Mouse (Mus musculus) CH12.LX (cell line): ENCODE results near the gene Klhl33.

Source experiments
- BHLHE40 ChIP-seq: IDR thresholded peaks from 2 replicates; pipeline ENCODE4 v1.6.1; 2011; ENCODE audit warnings: mild to moderate bottlenecking, low read depth, low read length, improper control_type of control experiment
- CTCF ChIP-seq, 2 experiments: IDR thresholded peaks in 1 of 2; conservative IDR thresholded peaks in 1 of 2; 2 replicates each; pipeline ENCODE4 v1.5.1; 2011 to 2012; ENCODE audit warnings: low read depth in 2 of 2, low read length in 2 of 2, improper control_type of control experiment in 1 of 2, inconsistent platforms in 1 of 2, mild to moderate bottlenecking in 1 of 2, moderate library complexity in 1 of 2
- E2F4 ChIP-seq: IDR thresholded peaks from 2 replicates; pipeline ENCODE4 v1.6.1; 2011; ENCODE audit warnings: low read depth, low read length, improper control_type of control experiment; ENCODE audit not compliant: insufficient replicate concordance
- JUND ChIP-seq: conservative IDR thresholded peaks from 2 replicates; pipeline ENCODE4 v1.6.1; 2011; ENCODE audit warnings: low read depth, low read length, improper control_type of control experiment
- MAFK ChIP-seq: IDR thresholded peaks from 2 replicates; pipeline ENCODE4 v1.6.1; 2011; ENCODE audit warnings: low read length, improper control_type of control experiment; ENCODE audit not compliant: insufficient replicate concordance
- MAX ChIP-seq: IDR thresholded peaks from 2 replicates; pipeline ENCODE4 v1.6.1; 2011; ENCODE audit warnings: low read length, improper control_type of control experiment
- MAZ ChIP-seq: IDR thresholded peaks from 2 replicates; pipeline ENCODE4 v1.6.1; 2012; ENCODE audit warnings: low read depth, mild to moderate bottlenecking, inconsistent platforms, low read length, improper control_type of control experiment, moderate library complexity
- NELFE ChIP-seq: IDR thresholded peaks from 2 replicates; pipeline ENCODE4 v1.6.1; 2011; ENCODE audit warnings: low read depth, low read length, improper control_type of control experiment
- POLR2A ChIP-seq: IDR thresholded peaks from 2 replicates; pipeline ENCODE4 v1.6.1; 2011; ENCODE audit warnings: low read depth, mild to moderate bottlenecking, improper control_type of control experiment, low read length
- POLR2AphosphoS2 ChIP-seq: IDR thresholded peaks from 2 replicates; pipeline ENCODE4 v1.6.1; 2011; ENCODE audit warnings: low read depth, low read length, improper control_type of control experiment
- RAD21 ChIP-seq: IDR thresholded peaks from 2 replicates; pipeline ENCODE4 v1.6.1; 2011; ENCODE audit warnings: low read depth, mild to moderate bottlenecking, low read length, improper control_type of control experiment, moderate library complexity
- SIN3A ChIP-seq: IDR thresholded peaks from 2 replicates; pipeline ENCODE4 v1.6.1; 2012; ENCODE audit warnings: low read length, improper control_type of control experiment, inconsistent platforms

GRCm38 (mm10) chr14:50927366-50927765 lies 30.1 kb upstream of the Klhl33 start:
- TF ChIP-seq MAX (no peak), E2F4 (no peak), JUND (no peak), RAD21 (no peak), POLR2A (no peak; the same call in 1 of the 2 replicates), CTCF (conservative IDR thresholded peaks at IDR 0.05 in 1 of 2, IDR thresholded peaks at IDR 0.05 in 1 of 2; ENCODE audit: low read depth in 2 of 2, low read length in 2 of 2) (no peak), NELFE (no peak), MAFK (no peak), POLR2AphosphoS2 (no peak; the same call in 1 of the 2 replicates), SIN3A (no peak), BHLHE40 (no peak), MAZ (no peak)
